Mouse (Mus musculus) lung, embryonic 14.5 days (tissue): ENCODE measurements at regions not wholly inside any gene's neighbourhood (a gene's known extent, or its start where the extent isn't known, plus 50 kb on each side); places are given as distances from the start of the nearest gene placed in this dataset. TPM values are rescaled to one million over a fixed set of nuclear protein-coding genes. Genes with fewer than 3 reads are reported as not detected.
"Not testable (repeated sequence)": the region's sequence is repeated elsewhere in the genome, so short reads cannot be mapped to it uniquely, and the experiment has no call there.

ENCODE experiments used
- ATAC-seq: fragments of 200-750 bp; cut with Nextera tagmentation; 2 replicates; pipeline ENCODE4 v1.8.0; 2017; ENCODE audit warnings: mild to moderate bottlenecking, moderate TSS enrichment, moderate library complexity; ENCODE audit not compliant: insufficient read depth
- DNase-seq: peaks from one replicate; pipeline ENCODE4 v3.0.0-alpha.2; 2015
- H3K27ac ChIP-seq: fragments of 300-500 bp; sonication (generic); 2 replicates; pipeline ENCODE4 v1.5.1; 2014; ENCODE audit warnings: low read depth, mild to moderate bottlenecking, moderate library complexity
- H3K27me3 ChIP-seq: fragments of 300-500 bp; sonication (generic); 2 replicates; pipeline ENCODE4 v1.6.1; 2014; ENCODE audit warnings: low read length, control low read depth; ENCODE audit not compliant: insufficient read depth
- H3K36me3 ChIP-seq: fragments of 300-500 bp; sonication (generic); 2 replicates; pipeline ENCODE4 v1.6.1; 2014; ENCODE audit warnings: control low read depth; ENCODE audit not compliant: insufficient read depth
- H3K4me1 ChIP-seq: fragments of 300-500 bp; sonication (generic); 2 replicates; pipeline ENCODE4 v1.6.1; 2014; ENCODE audit warnings: antibody characterized with exemption, control low read depth; ENCODE audit not compliant: insufficient read depth
- H3K4me2 ChIP-seq: fragments of 300-500 bp; sonication (generic); 2 replicates; pipeline ENCODE4 v1.6.1; 2014; ENCODE audit warnings: mild to moderate bottlenecking
- H3K4me3 ChIP-seq: fragments of 300-500 bp; sonication (generic); 2 replicates; pipeline ENCODE4 v1.5.1; 2014; ENCODE audit warnings: low read depth, low read length
- H3K9ac ChIP-seq: fragments of 300-500 bp; sonication (generic); 2 replicates; pipeline ENCODE4 v1.6.1; 2014
- H3K9me3 ChIP-seq: fragments of 300-500 bp; sonication (generic); 2 replicates; pipeline ENCODE4 v1.6.1; 2016; ENCODE audit warnings: low read depth, low read length, control low read depth
- CTCF ChIP-seq: IDR thresholded peaks from 2 replicates; pipeline ENCODE4 v1.5.1; 2016; ENCODE audit warnings: antibody characterized with exemption, low read depth
- WGBS: fragments of 180-500 bp; shearing (Covaris S2); extraction: QIAGEN DNeasy Blood & Tissue Kit; methylation state at CpG from one replicate; pipeline ENCODE4 v1.1.7; 2014; 5-methylcytosine and 5-hydroxymethylcytosine counted together
- microRNA-seq: library from miRNA; unstranded; fragments of <30 nt; microRNA quantifications from one replicate; pipeline ENCODE4, GENCODE M21; 2016; ENCODE audit warnings: borderline number of aligned reads

DNA sequence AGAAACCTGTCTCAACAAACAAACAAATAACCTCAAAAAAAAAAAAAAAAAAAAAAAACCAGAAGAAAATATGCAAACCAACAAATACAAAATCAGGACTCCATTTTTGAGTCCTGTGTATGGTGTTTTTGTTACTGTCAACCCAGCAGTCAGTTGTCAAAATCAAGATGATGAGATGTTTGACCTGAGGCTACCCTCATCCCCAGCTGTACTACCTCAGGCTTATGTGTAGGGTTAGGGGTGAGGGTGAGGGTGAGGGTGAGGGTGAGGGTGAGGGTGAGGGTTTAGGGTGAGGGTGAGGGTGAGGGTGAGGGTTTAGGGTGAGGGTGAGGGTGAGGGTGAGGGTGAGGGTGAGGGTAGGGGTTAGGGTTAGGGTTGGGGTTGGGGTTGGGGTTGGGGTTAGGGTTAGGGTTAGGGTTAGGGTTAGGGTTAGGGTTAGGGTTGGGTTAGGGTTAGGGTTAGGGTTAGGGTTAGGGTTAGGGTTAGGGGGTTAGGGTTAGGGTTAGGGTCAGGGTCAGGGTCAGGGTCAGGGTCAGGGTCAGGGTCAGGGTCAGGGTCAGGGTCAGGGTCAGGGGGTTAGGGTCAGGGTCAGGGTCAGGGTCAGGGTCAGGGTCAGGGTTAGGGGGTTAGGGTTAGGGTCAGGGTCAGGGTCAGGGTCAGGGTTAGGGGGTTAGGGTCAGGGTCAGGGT, 97.0 kb upstream of the Vmn2r87 start:
- H3K27ac ChIP-seq, H3K9ac ChIP-seq, H3K4me2 ChIP-seq, H3K27me3 ChIP-seq, H3K4me1 ChIP-seq, H3K4me3 ChIP-seq, H3K36me3 ChIP-seq, ATAC-seq, H3K9me3 ChIP-seq: not testable (repeated sequence)
- peak; percentile 12 for DNase-seq

DNA sequence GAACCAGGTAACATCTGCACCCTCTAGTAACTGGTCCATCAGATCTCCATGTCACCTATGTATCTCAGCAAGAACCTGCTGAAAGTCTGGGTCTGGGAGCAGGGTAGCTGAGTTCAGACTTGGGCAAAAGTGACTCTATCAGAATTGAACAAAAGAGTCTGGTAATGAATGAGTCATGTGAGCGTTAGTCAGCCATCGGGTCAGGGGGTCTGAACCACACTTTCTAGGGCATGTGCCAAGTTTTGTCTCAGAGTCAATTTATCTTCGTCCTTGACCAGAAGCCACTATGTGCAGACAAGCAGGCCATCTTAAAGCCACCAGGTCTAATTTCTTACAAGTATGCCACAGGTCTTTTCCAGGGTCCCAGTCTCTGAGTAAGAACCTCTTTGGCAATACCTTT, 69.2 kb upstream of the Vmn2r87 start:
- H3K9ac ChIP-seq, H3K4me2 ChIP-seq, H3K4me3 ChIP-seq, H3K27me3 ChIP-seq, H3K9me3 ChIP-seq, ATAC-seq, H3K36me3 ChIP-seq, H3K4me1 ChIP-seq, H3K27ac ChIP-seq, DNase-seq: not testable (repeated sequence)
- 87% methylated on average over 3 of the region's 3 CpGs for WGBS

DNA sequence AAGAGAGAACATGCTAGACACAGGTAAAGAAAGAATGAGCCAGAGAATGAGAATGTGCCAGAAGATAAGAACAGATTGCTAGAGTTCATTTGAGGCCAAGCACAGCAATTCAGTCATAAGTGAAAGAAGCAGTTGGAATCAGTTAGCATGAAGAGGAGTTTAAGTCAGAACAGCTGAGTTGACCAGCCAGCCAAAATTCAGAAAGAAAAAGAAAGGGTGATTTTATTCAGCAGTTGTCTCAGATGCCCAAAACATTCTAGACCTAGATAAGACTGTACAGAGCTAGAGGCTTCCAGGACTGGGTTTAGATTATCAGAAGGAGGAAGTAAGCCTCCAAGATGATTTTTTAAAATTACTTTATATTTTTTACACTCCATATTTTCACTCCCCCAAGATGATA, 51.4 kb upstream of the Vmn2r87 start:
- H3K4me2 ChIP-seq, result no peak overlapping the region
- DNase-seq (no peak), ATAC-seq (no peak)
- H3K4me3 ChIP-seq, result no peak overlapping the region
- H3K9ac ChIP-seq, result no peak overlapping the region
- H3K27ac ChIP-seq, result no peak overlapping the region
- H3K36me3 ChIP-seq, result no peaks in the 10 kb centered on the region
- no peaks in the 10 kb centered on the region for H3K27me3 ChIP-seq
- no peaks in the 10 kb centered on the region for H3K9me3 ChIP-seq
- TF ChIP-seq CTCF, result no peak
- no peaks in the 10 kb centered on the region for H3K4me1 ChIP-seq

Small RNA genes in the stretch of these regions (microRNA-seq; reads per million reads assigned to microRNA genes)
- not detected for gene Gm26445
